Mouse (Mus musculus): ENCODE measurements around the gene Nanos3. TPM values are rescaled to one million over a fixed set of nuclear protein-coding genes. Genes with fewer than 3 reads are reported as not detected.
A peak's percentile ranks its signal among the peaks of the same experiment; 100 is the strongest.

Nanos3 gene
- total and polyA plus RNA-seq, 3 experiments, result not detected

GRCm38 (mm10) chr8:84205073-84205472 lies 20.1 kb upstream of the Nanos3 start:
- Histone ChIP-seq H3K9me3 (replicated peaks; ENCODE audit: low read length) (no peaks in the 10 kb centered on the region), H3K4me1 (ENCODE audit: control insufficient read depth in 1 of 2, insufficient read depth in 2 of 2) (peaks cover 17 to 53% of the 10 kb centered on the region in 2 experiments), H3K79me2 (replicated peaks; ENCODE audit: control insufficient read depth, extremely low read depth, insufficient read depth, poor library complexity, severe bottlenecking) (peaks cover 28% of the 10 kb centered on the region), H3K4me3 (replicated peaks in 1 of 3; ENCODE audit: low read depth in 2 of 3, low read length in 2 of 3, poor library complexity in 1 of 3) (no peak overlapping the region), H3K4me2 (ENCODE audit: insufficient read depth, low read depth, poor library complexity, severe bottlenecking) (no peak overlapping the region), H3K27ac (ENCODE audit: insufficient read depth, low read depth) (no peak overlapping the region), H3K27me3 (replicated peaks) (no peaks in the 10 kb centered on the region), H3K9ac (ENCODE audit: insufficient read depth, low read depth) (no peak overlapping the region), H3K36me3 (replicated peaks in 1 of 2; ENCODE audit: control insufficient read depth in 1 of 2, insufficient read depth in 1 of 2, low read length in 1 of 2) (peaks cover 31 to 52% of the 10 kb centered on the region in 2 experiments)
- dilution Hi-C loops (cut with MboI; ENCODE audit: extremely low pct_ligation_motif_present, extremely low pct_unique_long_range_greater_than_20kb, low sequenced_read_pairs) (no loop called here), in situ Hi-C loops (cut with MboI; ENCODE audit: low pct_ligation_motif_present, low pct_unique_long_range_greater_than_20kb, low sequenced_read_pairs) (loop anchor here (25.0 kb wide), 1 partner anchor 157 kb away; no protein-coding TSS in a partner anchor)
- TF ChIP-seq BHLHE40 (IDR thresholded peaks at IDR 0.05; ENCODE audit: low read depth, low read length), result no peak
- TF ChIP-seq NRF1 (IDR thresholded peaks at IDR 0.05; ENCODE audit: low read depth, low read length), result no peak
- no peak for TF ChIP-seq ZNF384 (IDR thresholded peaks at IDR 0.05; ENCODE audit: low read depth, low read length)
- TF ChIP-seq MXI1 (IDR thresholded peaks at IDR 0.05; ENCODE audit: low read depth, low read length), result no peak
- TF ChIP-seq JUND (conservative IDR thresholded peaks at IDR 0.05; ENCODE audit: low read depth, low read length), result no peak
- no peak for TF ChIP-seq POLR2A (IDR thresholded peaks at IDR 0.05; ENCODE audit: low read depth, low read length)
- TF ChIP-seq HCFC1 (IDR thresholded peaks at IDR 0.05; ENCODE audit: low read depth, low read length), result no peak
- TF ChIP-seq ZC3H11A (IDR thresholded peaks at IDR 0.05; ENCODE audit: low read depth, low read length), result no peak
- no peak for TF ChIP-seq CHD1 (IDR thresholded peaks at IDR 0.05; ENCODE audit: low read depth, low read length)
- TF ChIP-seq JUN (IDR thresholded peaks at IDR 0.05; ENCODE audit: insufficient read depth, low read depth, low read length), result no peak
- no peak for TF ChIP-seq TBP (conservative IDR thresholded peaks at IDR 0.05; ENCODE audit: low read depth, low read length)
- no peak for TF ChIP-seq RAD21 (IDR thresholded peaks at IDR 0.05; ENCODE audit: low read depth, low read length)
- DNase-seq (ENCODE audit: extremely low read depth), result no peak

- H3K9me3 ChIP-seq (replicated peaks; ENCODE audit: low read length), result no peaks in the 10 kb centered on the region
- H3K36me3 ChIP-seq (replicated peaks in 1 of 2; ENCODE audit: control insufficient read depth in 1 of 2, insufficient read depth in 1 of 2, low read length in 1 of 2), result peaks cover 22 to 43% of the 10 kb centered on the region in 2 experiments
- in situ Hi-C loops (cut with MboI; ENCODE audit: low pct_ligation_motif_present, low pct_unique_long_range_greater_than_20kb, low sequenced_read_pairs), result loop anchor here (25.0 kb wide), 1 partner anchor 158 kb away; no protein-coding TSS in a partner anchor
- H3K27ac ChIP-seq (ENCODE audit: insufficient read depth, low read depth), result peak overlapping the region; percentile 94
- peak overlapping the region; percentile 93 for H3K9ac ChIP-seq (ENCODE audit: insufficient read depth, low read depth)
- DNase-seq (ENCODE audit: extremely low read depth), result peak; percentile 68
- H3K4me2 ChIP-seq (ENCODE audit: insufficient read depth, low read depth, poor library complexity, severe bottlenecking), result peak overlapping the region; percentile 84
- dilution Hi-C loops (cut with MboI; ENCODE audit: extremely low pct_ligation_motif_present, extremely low pct_unique_long_range_greater_than_20kb, low sequenced_read_pairs), result no loop called here
- no peaks in the 10 kb centered on the region for H3K27me3 ChIP-seq (replicated peaks)
- H3K4me1 ChIP-seq (ENCODE audit: control insufficient read depth in 1 of 2, insufficient read depth in 2 of 2), result peaks cover 20 to 62% of the 10 kb centered on the region in 2 experiments
- peak overlapping the region; percentile 26 to 96 (median 82) for H3K4me3 ChIP-seq (replicated peaks in 1 of 3; ENCODE audit: low read depth in 2 of 3, low read length in 2 of 3, poor library complexity in 1 of 3)
- peaks cover 28% of the 10 kb centered on the region for H3K79me2 ChIP-seq (replicated peaks; ENCODE audit: control insufficient read depth, extremely low read depth, insufficient read depth, poor library complexity, severe bottlenecking)
- TF ChIP-seq POLR2AphosphoS2 (IDR thresholded peaks at IDR 0.05; ENCODE audit: low read depth, low read length) (no peak; the same call in 1 of the 2 replicates), USF2 (conservative IDR thresholded peaks at IDR 0.05; ENCODE audit: low read depth, low read length) (no peak), GABPA (IDR thresholded peaks at IDR 0.05; ENCODE audit: insufficient replicate concordance, low read depth, low read length) (no peak), TBP (conservative IDR thresholded peaks at IDR 0.05; ENCODE audit: low read depth, low read length) (peak; percentile 41; the same call in 1 of the 2 replicates), CHD2 (IDR thresholded peaks at IDR 0.05; ENCODE audit: low read length) (0 out of 2 replicates have a peak, but pooled peaks have one; percentile 10), HCFC1 (IDR thresholded peaks at IDR 0.05; ENCODE audit: low read depth, low read length) (0 out of 2 replicates have a peak, but pooled peaks have one; percentile 30), UBTF (IDR thresholded peaks at IDR 0.05; ENCODE audit: low read depth, low read length) (no peak), ZC3H11A (IDR thresholded peaks at IDR 0.05; ENCODE audit: low read depth, low read length) (no peak), SMC3 (IDR thresholded peaks at IDR 0.05; ENCODE audit: low read depth, low read length) (no peak; the same call in 1 of the 2 replicates), PAX5 (IDR thresholded peaks at IDR 0.05; ENCODE audit: low read length) (no peak), BHLHE40 (IDR thresholded peaks at IDR 0.05; ENCODE audit: low read depth, low read length) (no peak; the same call in 1 of the 2 replicates), MAZ (IDR thresholded peaks at IDR 0.05; ENCODE audit: low read depth, low read length) (no peak), ELF1 (IDR thresholded peaks at IDR 0.05; ENCODE audit: low read depth, low read length) (peak; percentile 78), USF1 (IDR thresholded peaks at IDR 0.05; ENCODE audit: low read depth, low read length) (no peak), SIN3A (IDR thresholded peaks at IDR 0.05; ENCODE audit: low read length) (0 out of 2 replicates have a peak, but pooled peaks have one; percentile 8), MEF2A (IDR thresholded peaks at IDR 0.05; ENCODE audit: borderline replicate concordance, low read depth, low read length) (no peak), RCOR1 (conservative IDR thresholded peaks at IDR 0.05; ENCODE audit: low read depth, low read length) (peak; percentile 59; the same call in 1 of the 2 replicates), CTCF (conservative IDR thresholded peaks at IDR 0.05 in 1 of 2, IDR thresholded peaks at IDR 0.05 in 1 of 2; ENCODE audit: low read depth in 2 of 2, low read length in 2 of 2) (peak; percentile 35 to 62; a peak in 3 of 4 replicates), MAX (IDR thresholded peaks at IDR 0.05; ENCODE audit: low read length) (peak; percentile 15; the same call in 1 of the 2 replicates), JUND (conservative IDR thresholded peaks at IDR 0.05; ENCODE audit: low read depth, low read length) (no peak), ZMIZ1 (IDR thresholded peaks at IDR 0.05; ENCODE audit: low read depth, low read length) (peak; percentile 65; the same call in 1 of the 2 replicates), E2F4 (IDR thresholded peaks at IDR 0.05; ENCODE audit: insufficient replicate concordance, low read depth, low read length) (no peak), CHD1 (IDR thresholded peaks at IDR 0.05; ENCODE audit: low read depth, low read length) (peak; percentile 56; the same call in 1 of the 2 replicates)
Measured at GRCm38 (mm10) chr8:84203975-84204772, 19.2 kb upstream of the Nanos3 start.

Data from CH12.LX (cell line).